Mouse (Mus musculus): ENCODE results near the gene Acss2. TPM values are rescaled to one million over a fixed set of nuclear protein-coding genes. Genes with fewer than 3 reads are reported as not detected.

Gene Acss2
- polyA plus RNA-seq, 1 experiment = 10.1 TPM

- Histone ChIP-seq H3K4me3 (ENCODE audit: insufficient read depth, low read length) (no peak overlapping the region), H3K4me1 (ENCODE audit: control insufficient read depth, insufficient read depth, low read length) (no peaks in the 10 kb centered on the region), H3K27ac (ENCODE audit: insufficient read depth, low read length) (no peak overlapping the region)
- TF ChIP-seq POLR2A (IDR thresholded peaks at IDR 0.05; ENCODE audit: low read depth, low read length) = no peak
- no peak for TF ChIP-seq CTCF (IDR thresholded peaks at IDR 0.05; ENCODE audit: borderline replicate concordance, insufficient read depth, low read length)
Measured at GRCm38 (mm10) chr2:155567751-155568150, 50.0 kb downstream of the Acss2 start.

- TF ChIP-seq POLR2A (IDR thresholded peaks at IDR 0.05; ENCODE audit: low read depth, low read length) = no peak
- no peak for TF ChIP-seq CTCF (IDR thresholded peaks at IDR 0.05; ENCODE audit: borderline replicate concordance, insufficient read depth, low read length)
Measured at GRCm38 (mm10) chr2:155569223-155569807, 51.6 kb downstream of the Acss2 start.

GRCm38 (mm10) chr2:155573001-155573400, 55.3 kb downstream of the Acss2 start:
- TF ChIP-seq POLR2A (IDR thresholded peaks at IDR 0.05; ENCODE audit: low read depth, low read length) = no peak
- TF ChIP-seq CTCF (IDR thresholded peaks at IDR 0.05; ENCODE audit: borderline replicate concordance, insufficient read depth, low read length) = no peak
- no peak overlapping the region for H3K27ac ChIP-seq (ENCODE audit: insufficient read depth, low read length)
- no peaks in the 10 kb centered on the region for H3K4me1 ChIP-seq (ENCODE audit: control insufficient read depth, insufficient read depth, low read length)
- H3K4me3 ChIP-seq (ENCODE audit: insufficient read depth, low read length) = no peak overlapping the region

More at GRCm38 (mm10) chr2:155569223-155569807, 51.6 kb downstream of the Acss2 start:
- H3K4me3 ChIP-seq (ENCODE audit: insufficient read depth, low read length) = no peak overlapping the region
- no peak overlapping the region for H3K27ac ChIP-seq (ENCODE audit: insufficient read depth, low read length)
- no peaks in the 10 kb centered on the region for H3K4me1 ChIP-seq (ENCODE audit: control insufficient read depth, insufficient read depth, low read length)

GRCm38 (mm10) chr2:155573996-155574395, 56.2 kb downstream of the Acss2 start:
- TF ChIP-seq CTCF (IDR thresholded peaks at IDR 0.05; ENCODE audit: borderline replicate concordance, insufficient read depth, low read length) (no peak), POLR2A (IDR thresholded peaks at IDR 0.05; ENCODE audit: low read depth, low read length) (no peak)
- no peaks in the 10 kb centered on the region for H3K4me1 ChIP-seq (ENCODE audit: control insufficient read depth, insufficient read depth, low read length)
- no peak overlapping the region for H3K27ac ChIP-seq (ENCODE audit: insufficient read depth, low read length)
- no peak overlapping the region for H3K4me3 ChIP-seq (ENCODE audit: insufficient read depth, low read length)

- TF ChIP-seq CTCF (IDR thresholded peaks at IDR 0.05; ENCODE audit: borderline replicate concordance, insufficient read depth, low read length) (no peak), POLR2A (IDR thresholded peaks at IDR 0.05; ENCODE audit: low read depth, low read length) (no peak)
- Histone ChIP-seq H3K4me1 (ENCODE audit: control insufficient read depth, insufficient read depth, low read length) (no peaks in the 10 kb centered on the region), H3K4me3 (ENCODE audit: insufficient read depth, low read length) (no peak overlapping the region), H3K27ac (ENCODE audit: insufficient read depth, low read length) (no peak overlapping the region)
Measured at GRCm38 (mm10) chr2:155574700-155575099, 57.0 kb downstream of the Acss2 start.

GRCm38 (mm10) chr2:155576656-155577055, 58.9 kb downstream of the Acss2 start:
- no peaks in the 10 kb centered on the region for H3K4me1 ChIP-seq (ENCODE audit: control insufficient read depth, insufficient read depth, low read length)
- no peak overlapping the region for H3K27ac ChIP-seq (ENCODE audit: insufficient read depth, low read length)
- TF ChIP-seq CTCF (IDR thresholded peaks at IDR 0.05; ENCODE audit: borderline replicate concordance, insufficient read depth, low read length) (no peak), POLR2A (IDR thresholded peaks at IDR 0.05; ENCODE audit: low read depth, low read length) (no peak)
- H3K4me3 ChIP-seq (ENCODE audit: insufficient read depth, low read length) = no peak overlapping the region

- no peak overlapping the region for H3K27ac ChIP-seq (ENCODE audit: insufficient read depth, low read length)
- H3K4me3 ChIP-seq (ENCODE audit: insufficient read depth, low read length) = no peak overlapping the region
- TF ChIP-seq POLR2A (IDR thresholded peaks at IDR 0.05; ENCODE audit: low read depth, low read length) (no peak), CTCF (IDR thresholded peaks at IDR 0.05; ENCODE audit: borderline replicate concordance, insufficient read depth, low read length) (no peak)
- H3K4me1 ChIP-seq (ENCODE audit: control insufficient read depth, insufficient read depth, low read length) = no peaks in the 10 kb centered on the region
Measured at GRCm38 (mm10) chr2:155580331-155580730, 62.6 kb downstream of the Acss2 start.

- H3K4me1 ChIP-seq (ENCODE audit: control insufficient read depth, insufficient read depth, low read length) = no peaks in the 10 kb centered on the region
- TF ChIP-seq CTCF (IDR thresholded peaks at IDR 0.05; ENCODE audit: borderline replicate concordance, insufficient read depth, low read length) = no peak
- TF ChIP-seq POLR2A (IDR thresholded peaks at IDR 0.05; ENCODE audit: low read depth, low read length) = no peak
- H3K4me3 ChIP-seq (ENCODE audit: insufficient read depth, low read length) = no peak overlapping the region
- H3K27ac ChIP-seq (ENCODE audit: insufficient read depth, low read length) = no peak overlapping the region
Measured at GRCm38 (mm10) chr2:155582384-155582995, 64.7 kb downstream of the Acss2 start.

GRCm38 (mm10) chr2:155582996-155583395, 65.2 kb downstream of the Acss2 start:
- TF ChIP-seq CTCF (IDR thresholded peaks at IDR 0.05; ENCODE audit: borderline replicate concordance, insufficient read depth, low read length) (no peak), POLR2A (IDR thresholded peaks at IDR 0.05; ENCODE audit: low read depth, low read length) (no peak)
- no peaks in the 10 kb centered on the region for H3K4me1 ChIP-seq (ENCODE audit: control insufficient read depth, insufficient read depth, low read length)
- no peak overlapping the region for H3K27ac ChIP-seq (ENCODE audit: insufficient read depth, low read length)
- H3K4me3 ChIP-seq (ENCODE audit: insufficient read depth, low read length) = no peak overlapping the region

GRCm38 (mm10) chr2:155583927-155584530, 66.3 kb downstream of the Acss2 start:
- TF ChIP-seq POLR2A (IDR thresholded peaks at IDR 0.05; ENCODE audit: low read depth, low read length) = no peak
- TF ChIP-seq CTCF (IDR thresholded peaks at IDR 0.05; ENCODE audit: borderline replicate concordance, insufficient read depth, low read length) = 0 out of 2 replicates have a peak, but pooled peaks have one; percentile 43
- no peaks in the 10 kb centered on the region for H3K4me1 ChIP-seq (ENCODE audit: control insufficient read depth, insufficient read depth, low read length)
- H3K27ac ChIP-seq (ENCODE audit: insufficient read depth, low read length) = no peak overlapping the region
- H3K4me3 ChIP-seq (ENCODE audit: insufficient read depth, low read length) = no peak overlapping the region

Data from embryonic fibroblast, embryonic 13.5 days (primary cell).